Mouse (Mus musculus) heart, embryonic 10.5 days (tissue): ENCODE measurements around the gene Tnpo1. TPM values are rescaled to one million over a fixed set of nuclear protein-coding genes. Genes with fewer than 3 reads are reported as not detected.

ENCODE experiments used
- DNase-seq: peaks from one replicate; pipeline ENCODE4 v3.0.0-alpha.2; 2017; ENCODE audit warnings: low spot score
- H3K27ac ChIP-seq: fragments of 300-500 bp; sonication (generic); 2 replicates; pipeline ENCODE4 v1.5.1; 2016; ENCODE audit warnings: mild to moderate bottlenecking
- H3K27me3 ChIP-seq: fragments of 300-500 bp; sonication (generic); 2 replicates; pipeline ENCODE4 v1.6.1; 2016; ENCODE audit warnings: mild to moderate bottlenecking; ENCODE audit not compliant: poor library complexity, insufficient read depth, severe bottlenecking
- H3K36me3 ChIP-seq: fragments of 300-500 bp; sonication (generic); 2 replicates; pipeline ENCODE4 v1.6.1; 2016; ENCODE audit warnings: mild to moderate bottlenecking, moderate library complexity
- H3K4me1 ChIP-seq: fragments of 300-500 bp; sonication (generic); 2 replicates; pipeline ENCODE4 v1.6.1; 2016; ENCODE audit warnings: mild to moderate bottlenecking
- H3K4me3 ChIP-seq: fragments of 300-500 bp; sonication (generic); 2 replicates; pipeline ENCODE4 v1.5.1; 2016; ENCODE audit warnings: mild to moderate bottlenecking, moderate library complexity
- H3K9me3 ChIP-seq: fragments of 300-500 bp; sonication (generic); 2 replicates; pipeline ENCODE4 v1.6.1; 2016; ENCODE audit warnings: mild to moderate bottlenecking, moderate library complexity
- WGBS: fragments of 180-500 bp; shearing (Covaris S2); methylation state at CpG from one replicate; pipeline ENCODE4 v1.1.7; 2016; 5-methylcytosine and 5-hydroxymethylcytosine counted together
- polyA plus RNA-seq: library from polyadenylated mRNA; unstranded; fragments of >200 nt; fragmentation: Nextera tagmentation; extraction: Ambion mirVana; gene quantifications from 2 replicates; pipeline ENCODE4 v1.2.1, GENCODE M21; 2016

Tnpo1 gene
- 60.5 and 67.7 TPM in 2 replicates for polyA plus RNA-seq

DNA sequence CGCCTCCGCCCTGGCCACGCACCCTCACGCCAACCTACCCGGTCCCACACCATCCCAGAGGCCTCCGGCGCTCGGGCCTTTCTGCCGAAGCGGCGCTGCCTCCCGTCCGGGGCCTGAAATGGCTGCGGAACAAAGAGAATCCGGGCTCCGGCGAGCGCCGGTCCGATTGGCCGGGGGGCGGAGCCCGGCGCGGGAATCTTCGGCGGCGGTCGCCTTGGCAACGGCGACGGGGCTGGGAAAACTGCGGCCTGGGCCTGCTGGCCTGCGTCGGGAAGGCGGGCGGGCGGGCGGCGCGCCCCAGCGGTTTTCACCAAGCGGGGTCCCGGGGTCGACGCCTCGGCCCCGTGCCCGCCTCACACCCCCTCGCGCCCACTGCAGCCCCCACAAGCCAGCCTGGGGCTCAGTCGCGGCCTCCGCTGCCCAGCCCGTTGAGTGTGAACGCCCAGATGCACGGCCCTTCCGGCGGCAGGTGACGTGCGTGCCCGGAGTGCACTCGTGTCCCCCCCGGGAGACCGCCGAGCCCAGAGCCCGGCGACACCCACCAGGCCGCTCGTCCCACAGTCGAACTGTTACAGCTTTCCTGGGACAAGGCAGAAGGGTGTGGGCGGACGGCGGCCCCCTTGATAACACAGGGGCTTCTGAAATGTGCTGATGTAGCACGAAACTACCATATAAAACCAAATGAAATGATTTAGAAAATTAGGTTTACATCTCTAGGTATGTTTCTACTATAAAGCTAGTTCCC lies at the start of gene Tnpo1:
Gene Tnpo1 (minus strand): TSS at position 172 of the 745 bp plus-strand sequence.
- Histone ChIP-seq H3K27me3 (no peaks in the 10 kb centered on the region), H3K27ac (peak within 1 kb of the TSS; percentile 100), H3K9me3 (no peaks in the 10 kb centered on the region), H3K36me3 (peaks cover 21% of the 10 kb centered on the region), H3K4me3 (peak within 1 kb of the TSS; percentile 99), H3K4me1 (peaks cover 9% of the 10 kb centered on the region; the same call in 1 of the 2 replicates)
- under 1% methylated on average over 75 of the region's 75 CpGs for WGBS
- peak; percentile 95 for DNase-seq

DNA sequence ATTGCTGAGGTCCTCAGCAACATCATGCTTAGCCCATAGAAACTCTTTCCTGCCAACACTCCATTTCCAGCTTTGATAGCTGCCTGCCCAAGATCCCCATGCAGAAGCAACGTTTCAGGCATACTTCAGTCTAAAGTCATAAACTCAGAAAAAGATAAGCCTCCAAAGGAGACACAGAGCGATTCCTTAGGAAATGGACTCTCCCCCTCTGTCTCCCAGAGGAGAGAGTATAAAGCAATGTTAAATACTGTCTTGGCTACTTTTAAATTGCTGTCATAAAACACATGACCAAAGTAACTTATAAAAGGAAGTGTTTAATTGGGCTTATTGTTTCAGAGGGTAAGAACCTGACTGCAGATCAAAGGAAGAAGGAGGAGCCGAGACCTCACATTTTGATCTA lies 45.9 kb upstream of the Tnpo1 start:
- no peak overlapping the region for H3K27ac ChIP-seq
- H3K27me3 ChIP-seq: no peaks in the 10 kb centered on the region
- WGBS: 76% methylated on average over 3 of the region's 3 CpGs
- H3K36me3 ChIP-seq: no peaks in the 10 kb centered on the region
- H3K4me3 ChIP-seq: no peak overlapping the region
- DNase-seq: no peak
- no peaks in the 10 kb centered on the region for H3K9me3 ChIP-seq
- no peaks in the 10 kb centered on the region; the same call in 1 of the 2 replicates for H3K4me1 ChIP-seq

DNA sequence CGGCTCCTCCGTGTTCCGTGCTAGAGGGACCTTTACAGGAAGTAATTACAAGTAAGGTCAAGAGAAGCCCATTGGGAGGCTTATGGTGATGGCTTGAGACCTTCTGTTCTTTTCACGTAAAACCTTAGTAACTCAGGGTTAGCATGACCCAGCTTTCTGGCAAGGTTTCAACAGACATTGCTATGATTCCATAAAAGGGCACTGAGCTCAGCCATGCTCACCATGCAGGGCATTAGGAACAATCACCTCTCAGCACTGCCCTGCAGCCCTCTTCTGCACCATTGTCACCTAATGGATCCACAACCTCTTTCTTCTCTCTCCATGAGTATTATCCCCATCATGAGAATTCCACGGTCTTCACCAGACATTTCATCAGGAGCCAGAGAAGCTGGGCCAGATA lies 45.5 kb upstream of the Tnpo1 start:
- Histone ChIP-seq H3K4me3 (no peak overlapping the region), H3K4me1 (no peaks in the 10 kb centered on the region; the same call in 1 of the 2 replicates), H3K27ac (no peak overlapping the region), H3K27me3 (no peaks in the 10 kb centered on the region), H3K9me3 (no peaks in the 10 kb centered on the region), H3K36me3 (no peaks in the 10 kb centered on the region)
- 73% methylated on average over 5 of the region's 5 CpGs for WGBS
- DNase-seq: no peak

DNA sequence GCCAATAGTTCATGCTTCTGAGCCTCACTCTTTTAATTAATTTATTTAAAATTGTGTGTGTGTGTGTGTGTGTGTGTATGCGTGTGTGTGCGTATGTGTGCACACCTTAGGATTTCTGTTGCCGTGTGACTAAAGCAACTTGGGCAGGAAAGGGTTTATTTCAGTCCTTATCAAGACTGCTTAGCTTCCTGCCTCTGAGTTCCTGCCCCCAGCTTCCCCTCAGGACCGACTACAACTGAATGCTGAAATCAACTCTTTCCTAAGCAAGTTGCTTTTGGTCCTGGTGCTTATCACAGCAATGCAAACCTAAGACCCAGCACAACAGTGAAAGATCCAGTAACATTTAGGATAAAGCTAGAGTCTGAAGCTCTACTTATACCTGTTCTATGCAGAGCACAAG lies 42.3 kb upstream of the Tnpo1 start:
- H3K4me3 ChIP-seq: no peak overlapping the region
- no peaks in the 10 kb centered on the region for H3K9me3 ChIP-seq
- H3K27ac ChIP-seq: peak overlapping the region; percentile 69; the same call in 1 of the 2 replicates
- H3K4me1 ChIP-seq: no peaks in the 10 kb centered on the region; the same call in 1 of the 2 replicates
- 61% methylated on average over 4 of the region's 4 CpGs for WGBS
- H3K36me3 ChIP-seq: no peaks in the 10 kb centered on the region
- no peak for DNase-seq
- H3K27me3 ChIP-seq: no peaks in the 10 kb centered on the region

DNA sequence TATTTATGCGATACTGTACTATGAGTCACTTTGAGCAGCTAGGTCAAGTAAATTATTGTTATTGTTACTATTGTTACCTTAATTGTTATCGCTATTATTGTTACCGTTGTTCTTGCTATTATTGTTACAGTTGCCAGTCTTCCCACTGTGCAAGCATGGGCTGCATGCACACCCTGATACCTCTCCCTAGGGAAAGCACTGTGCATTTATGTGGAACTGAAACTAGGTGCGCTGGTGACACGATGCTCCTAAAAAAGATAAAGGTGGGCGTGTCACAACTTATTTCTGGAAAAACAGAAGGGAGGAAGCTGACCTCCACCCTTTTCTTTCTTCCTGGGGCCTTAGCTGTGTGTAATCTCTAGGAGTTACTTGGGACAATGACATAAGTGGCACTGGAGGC lies 41.8 kb upstream of the Tnpo1 start:
- Histone ChIP-seq H3K4me3 (no peak overlapping the region), H3K36me3 (no peaks in the 10 kb centered on the region), H3K4me1 (no peaks in the 10 kb centered on the region; the same call in 1 of the 2 replicates), H3K9me3 (no peaks in the 10 kb centered on the region), H3K27me3 (no peaks in the 10 kb centered on the region), H3K27ac (peak overlapping the region; percentile 43; the same call in 1 of the 2 replicates)
- WGBS: 60% methylated on average over 6 of the region's 6 CpGs
- no peak for DNase-seq

DNA sequence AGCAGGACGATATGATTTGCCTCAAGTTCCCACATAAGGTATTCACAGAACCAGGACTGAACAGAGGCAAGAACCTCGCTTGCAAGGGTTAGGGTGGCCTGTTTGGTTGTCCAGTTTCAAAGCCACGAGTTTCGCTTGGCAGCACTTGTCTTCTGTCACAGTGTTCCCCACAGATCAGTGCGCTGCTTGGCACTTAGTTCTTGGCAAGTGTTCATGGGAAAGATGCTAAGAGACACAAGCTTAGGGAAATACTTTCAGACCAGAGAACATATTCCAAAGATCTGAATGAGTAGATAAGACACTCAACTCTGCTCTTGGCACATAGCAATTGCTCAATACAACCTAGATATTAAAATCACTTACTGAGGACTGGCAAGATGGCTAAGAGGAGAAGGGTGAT lies 40.4 kb upstream of the Tnpo1 start:
- Histone ChIP-seq H3K4me3 (no peak overlapping the region), H3K36me3 (no peaks in the 10 kb centered on the region), H3K27me3 (no peaks in the 10 kb centered on the region), H3K9me3 (no peaks in the 10 kb centered on the region), H3K4me1 (no peaks in the 10 kb centered on the region; the same call in 1 of the 2 replicates), H3K27ac (no peak overlapping the region)
- no peak for DNase-seq
- 82% methylated on average over 5 of the region's 5 CpGs for WGBS

DNA sequence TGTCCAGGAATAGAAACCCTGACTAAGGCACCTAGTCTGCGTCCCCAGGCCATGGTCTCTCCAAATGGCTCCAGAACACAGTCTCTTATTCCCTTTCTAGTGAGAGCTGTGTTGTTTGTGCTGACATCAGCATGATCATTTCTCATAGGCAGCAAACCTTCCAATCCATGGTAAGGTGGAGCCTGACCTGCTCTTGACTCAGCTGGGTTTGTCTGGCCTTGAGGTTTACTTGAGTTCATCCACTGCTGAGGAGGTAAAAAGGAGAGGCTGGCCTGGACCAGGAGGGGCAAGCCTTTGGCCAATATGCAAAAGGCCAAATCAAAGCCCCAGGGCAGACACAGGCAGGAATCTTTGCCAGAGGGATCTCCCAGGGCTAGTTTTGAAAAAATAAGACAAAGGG lies 37.4 kb upstream of the Tnpo1 start:
- H3K27ac ChIP-seq: no peak overlapping the region
- WGBS: 79% methylated on average over 1 of the region's 1 CpGs

DNA sequence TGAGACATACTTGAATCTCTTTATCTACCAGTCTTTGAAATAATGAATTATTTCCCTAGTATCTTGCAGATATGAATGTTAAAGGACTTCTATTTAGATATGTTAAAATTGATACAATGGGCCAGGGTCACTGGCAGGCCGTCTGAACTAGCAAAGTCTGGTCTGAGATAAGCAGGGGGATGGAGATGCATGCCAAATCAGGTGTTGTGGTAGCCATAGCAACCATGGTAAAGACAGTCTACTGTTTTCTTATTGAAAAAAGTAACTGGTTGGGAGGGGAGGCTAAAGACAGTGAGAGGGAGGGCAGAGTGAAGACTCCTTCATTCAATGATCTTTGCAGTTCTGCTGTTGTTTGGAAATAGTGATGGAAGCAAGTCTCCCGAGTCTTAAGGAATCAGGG lies 32.0 kb upstream of the Tnpo1 start:
- Histone ChIP-seq H3K4me1 (peaks cover 7% of the 10 kb centered on the region; the same call in 1 of the 2 replicates), H3K4me3 (no peak overlapping the region), H3K27ac (no peak overlapping the region), H3K9me3 (no peaks in the 10 kb centered on the region), H3K36me3 (no peaks in the 10 kb centered on the region), H3K27me3 (no peaks in the 10 kb centered on the region)
- no peak for DNase-seq
- WGBS: 47% methylated on average over 2 of the region's 2 CpGs

More for the DNA sequence above, 37.4 kb upstream of the Tnpo1 start:
- Histone ChIP-seq H3K4me3 (no peak overlapping the region), H3K4me1 (no peaks in the 10 kb centered on the region; the same call in 1 of the 2 replicates), H3K36me3 (no peaks in the 10 kb centered on the region), H3K27me3 (no peaks in the 10 kb centered on the region), H3K9me3 (no peaks in the 10 kb centered on the region)
- no peak for DNase-seq

DNA sequence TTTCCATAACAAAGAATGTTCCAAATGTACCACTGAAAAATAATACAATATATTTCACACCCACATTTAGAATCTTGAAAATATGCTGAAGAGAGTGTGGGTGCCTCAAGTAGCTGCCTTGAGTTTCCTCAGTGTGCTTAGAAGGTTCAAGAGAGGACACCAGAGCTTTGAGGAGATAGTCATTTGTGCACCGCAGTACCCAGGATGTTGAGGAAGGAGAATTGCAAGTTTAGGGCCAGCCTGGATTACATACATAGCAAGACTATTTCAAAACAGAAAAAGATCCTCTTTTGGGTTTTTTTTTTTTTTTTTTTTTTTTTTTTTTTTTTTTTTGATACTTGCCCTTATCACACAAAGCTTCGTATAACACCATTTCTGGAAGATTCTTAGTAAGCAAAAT lies 30.0 kb upstream of the Tnpo1 start:
- no peaks in the 10 kb centered on the region for H3K36me3 ChIP-seq
- WGBS: 69% methylated on average over 2 of the region's 2 CpGs
- H3K4me3 ChIP-seq: no peak overlapping the region
- no peak for DNase-seq
- H3K27ac ChIP-seq: no peak overlapping the region
- no peaks in the 10 kb centered on the region for H3K9me3 ChIP-seq
- peaks cover 7% of the 10 kb centered on the region; the same call in 1 of the 2 replicates for H3K4me1 ChIP-seq
- H3K27me3 ChIP-seq: no peaks in the 10 kb centered on the region

DNA sequence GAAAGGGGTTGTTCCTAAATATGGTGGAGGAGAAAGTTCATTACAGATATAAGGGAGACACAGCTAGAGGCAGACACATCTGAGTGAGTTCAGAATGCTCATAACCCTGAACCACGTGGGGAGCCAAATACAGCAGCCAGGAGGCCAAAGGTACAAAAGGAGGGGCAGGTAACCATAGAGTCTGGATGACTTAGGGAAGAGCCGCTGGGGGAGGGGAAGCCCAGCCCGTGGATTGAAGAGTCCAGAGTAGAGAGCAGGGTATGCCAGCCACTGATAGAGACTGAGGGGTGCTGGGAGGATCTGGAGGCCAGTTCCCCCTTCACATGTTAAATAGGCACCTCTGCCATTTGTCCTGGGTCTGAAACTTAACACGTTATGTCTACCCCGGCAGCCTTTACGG lies 29.5 kb upstream of the Tnpo1 start:
- H3K27ac ChIP-seq: no peak overlapping the region
- peaks cover 7% of the 10 kb centered on the region; the same call in 1 of the 2 replicates for H3K4me1 ChIP-seq
- no peaks in the 10 kb centered on the region for H3K27me3 ChIP-seq
- DNase-seq: no peak
- H3K9me3 ChIP-seq: no peaks in the 10 kb centered on the region
- no peaks in the 10 kb centered on the region for H3K36me3 ChIP-seq
- WGBS: 60% methylated on average over 6 of the region's 6 CpGs
- no peak overlapping the region for H3K4me3 ChIP-seq

DNA sequence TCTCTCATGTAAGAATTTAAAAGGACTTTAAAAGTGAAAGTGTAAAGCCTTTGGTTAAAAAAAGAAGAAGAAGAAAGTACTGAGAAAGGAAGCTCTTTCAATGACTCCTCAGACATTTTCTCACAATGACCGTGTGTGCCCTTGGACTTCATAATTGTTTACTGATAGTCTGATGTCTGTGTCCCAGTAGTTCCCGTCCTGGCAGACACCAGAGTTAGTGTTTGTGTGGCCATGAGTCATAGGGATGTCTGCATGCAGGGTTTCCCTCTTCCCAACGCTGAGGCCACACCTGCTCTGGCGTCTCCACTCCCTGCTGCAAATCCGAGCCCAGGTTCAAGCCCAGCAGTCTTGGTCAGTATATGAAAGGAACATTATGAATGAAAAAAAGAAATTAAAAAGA lies 29.0 kb upstream of the Tnpo1 start:
- WGBS: 48% methylated on average over 5 of the region's 5 CpGs
- H3K4me1 ChIP-seq: peaks cover 7% of the 10 kb centered on the region; the same call in 1 of the 2 replicates
- no peaks in the 10 kb centered on the region for H3K36me3 ChIP-seq
- H3K9me3 ChIP-seq: no peaks in the 10 kb centered on the region
- no peak overlapping the region for H3K27ac ChIP-seq
- no peak for DNase-seq
- no peaks in the 10 kb centered on the region for H3K27me3 ChIP-seq
- H3K4me3 ChIP-seq: no peak overlapping the region

DNA sequence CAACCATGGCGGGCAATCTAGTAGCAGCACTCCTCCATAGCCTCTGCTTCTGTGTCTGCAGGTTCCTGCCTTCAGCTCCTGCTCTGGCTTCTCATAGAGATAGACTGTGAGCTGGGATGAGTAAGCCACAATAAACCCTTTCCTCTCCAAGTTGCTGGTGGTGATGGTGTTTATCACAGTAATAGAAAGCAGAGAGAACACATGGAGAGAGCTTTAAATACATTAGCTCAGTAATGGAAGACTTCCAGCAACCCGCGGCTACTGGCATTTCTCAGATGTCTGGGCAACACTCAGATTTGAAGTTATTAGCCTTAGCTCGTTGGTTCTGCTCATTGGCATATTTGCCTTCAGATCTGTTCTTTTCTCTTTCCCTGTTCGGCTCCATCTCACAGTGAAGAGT lies 27.6 kb upstream of the Tnpo1 start:
- Histone ChIP-seq H3K27me3 (no peaks in the 10 kb centered on the region), H3K27ac (no peak overlapping the region), H3K4me3 (no peak overlapping the region), H3K9me3 (no peaks in the 10 kb centered on the region), H3K36me3 (no peaks in the 10 kb centered on the region), H3K4me1 (peaks cover 7% of the 10 kb centered on the region; the same call in 1 of the 2 replicates)
- no peak for DNase-seq
- 75% methylated on average over 5 of the region's 5 CpGs for WGBS

DNA sequence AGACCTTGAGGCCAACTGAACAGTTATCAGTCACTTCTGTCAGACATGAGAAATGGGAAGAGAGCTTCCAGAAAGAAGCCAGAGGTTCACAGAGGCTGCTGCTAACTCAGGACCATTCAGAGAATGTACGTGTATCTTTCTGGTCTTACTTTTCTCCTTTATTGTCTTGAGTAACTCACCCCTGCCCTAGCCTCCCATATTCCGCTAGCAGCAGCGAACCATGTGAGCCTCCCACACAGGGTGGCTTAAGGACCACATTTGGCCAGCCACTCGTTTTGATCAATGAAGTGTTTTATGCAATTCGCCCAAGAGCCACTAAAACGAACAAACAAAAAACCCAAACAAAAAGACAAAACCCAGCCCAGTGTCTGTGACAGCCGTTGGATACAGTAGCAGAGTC lies 25.8 kb upstream of the Tnpo1 start:
- Histone ChIP-seq H3K27ac (no peak overlapping the region), H3K36me3 (no peaks in the 10 kb centered on the region), H3K27me3 (no peaks in the 10 kb centered on the region), H3K4me3 (no peak overlapping the region), H3K4me1 (peaks cover 7% of the 10 kb centered on the region; the same call in 1 of the 2 replicates), H3K9me3 (no peaks in the 10 kb centered on the region)
- DNase-seq: no peak
- 79% methylated on average over 7 of the region's 7 CpGs for WGBS
